Mouse (Mus musculus): ENCODE data around the gene Vmn1r178.
"Not testable (repeated sequence)": the region's sequence is repeated elsewhere in the genome, so short reads cannot be mapped to it uniquely, and the experiment has no call there.

- TF ChIP-seq CTCF, POLR2A (IDR thresholded peaks at IDR 0.05; ENCODE audit: extremely low read depth, insufficient read depth, low read length): not testable (repeated sequence)
Measured at GRCm38 (mm10) chr7:23866349-23866748, 25.5 kb upstream of the Vmn1r178 start, which contains the start of gene Vmn1r177.

Data from cortical plate, adult 2 months (tissue).